Mouse (Mus musculus): ENCODE results near the gene Xpnpep3. TPM values are rescaled to one million over a fixed set of nuclear protein-coding genes. Genes with fewer than 3 reads are reported as not detected.

The Xpnpep3 gene
- polyA plus RNA-seq, 1 experiment from 2014 or later = 7.7 TPM

DNA sequence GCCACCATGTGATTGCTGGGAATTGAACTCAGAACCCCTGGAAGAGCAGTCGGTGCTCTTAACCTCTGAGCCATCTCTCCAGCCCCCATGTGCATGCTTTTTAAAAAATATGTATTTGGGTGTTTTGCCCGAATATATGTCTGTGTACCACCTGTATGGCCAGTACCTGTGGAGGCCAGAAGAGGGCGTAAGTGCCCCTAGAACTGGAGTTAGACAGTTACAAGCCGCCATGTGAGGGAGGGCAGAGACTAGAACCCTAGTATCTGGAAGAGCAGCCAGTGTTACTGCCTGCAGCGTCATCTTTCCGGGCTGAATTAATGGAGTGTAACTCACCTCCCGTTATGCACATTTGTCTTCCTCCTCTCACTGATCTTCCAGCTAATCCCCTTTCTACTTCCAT lies 61.6 kb downstream of the Xpnpep3 start:
- Histone ChIP-seq H3K27ac (ENCODE audit: low read depth, low read length) (no peak overlapping the region), H3K4me2 (ENCODE audit: low read depth) (no peak overlapping the region), H3K36me3 (ENCODE audit: control insufficient read depth, insufficient read depth, low read length) (no peaks in the 10 kb centered on the region), H3K9ac (ENCODE audit: low read length) (no peak overlapping the region), H3K4me1 (ENCODE audit: control insufficient read depth, insufficient read depth, low read length) (peaks cover 4% of the 10 kb centered on the region; the same call in 1 of the 2 replicates), H3K27me3 (ENCODE audit: control insufficient read depth, insufficient read depth, low read length) (no peaks in the 10 kb centered on the region), H3K4me3 (ENCODE audit: low read depth, low read length) (no peak overlapping the region), H3K9me3 (ENCODE audit: control insufficient read depth, low read length) (no peaks in the 10 kb centered on the region)
- no peak for DNase-seq (ENCODE audit: low spot score)
- ATAC-seq (ENCODE audit: insufficient read depth, low FRiP score, low TSS enrichment) = no peak
- 77% methylated on average over 7 of the region's 7 CpGs for WGBS

GRCm38 (mm10) chr15:81465016-81465660 lies 65.2 kb downstream of the Xpnpep3 start:
- no peak for ATAC-seq (ENCODE audit: insufficient read depth, low FRiP score, low TSS enrichment)
- Histone ChIP-seq H3K4me1 (ENCODE audit: control insufficient read depth, insufficient read depth, low read length) (peaks cover 8% of the 10 kb centered on the region), H3K4me2 (ENCODE audit: low read depth) (peak overlapping the region; percentile 63), H3K4me3 (ENCODE audit: low read depth, low read length) (peak overlapping the region; percentile 69), H3K27me3 (ENCODE audit: control insufficient read depth, insufficient read depth, low read length) (no peaks in the 10 kb centered on the region), H3K9ac (ENCODE audit: low read length) (peak overlapping the region; percentile 74), H3K27ac (ENCODE audit: low read depth, low read length) (peak overlapping the region; percentile 60; the same call in 1 of the 2 replicates), H3K36me3 (ENCODE audit: control insufficient read depth, insufficient read depth, low read length) (no peaks in the 10 kb centered on the region), H3K9me3 (ENCODE audit: control insufficient read depth, low read length) (no peaks in the 10 kb centered on the region)
- no peak for DNase-seq (ENCODE audit: low spot score)
- WGBS = 82% methylated on average over 12 of the region's 12 CpGs

- no peaks in the 10 kb centered on the region for H3K27me3 ChIP-seq (ENCODE audit: control insufficient read depth, insufficient read depth, low read length)
- H3K4me1 ChIP-seq (ENCODE audit: control insufficient read depth, insufficient read depth, low read length) = peaks cover 8% of the 10 kb centered on the region
- H3K4me2 ChIP-seq (ENCODE audit: low read depth) = peak within 1 kb of the TSS; percentile 63
- ATAC-seq (ENCODE audit: insufficient read depth, low FRiP score, low TSS enrichment) (peak; percentile 98), DNase-seq (ENCODE audit: low spot score) (peak; percentile 100)
- H3K36me3 ChIP-seq (ENCODE audit: control insufficient read depth, insufficient read depth, low read length) = no peaks in the 10 kb centered on the region; the same call in 1 of the 2 replicates
- under 1% methylated on average over 62 of the region's 62 CpGs for WGBS
- peak within 1 kb of the TSS; percentile 76 for H3K9ac ChIP-seq (ENCODE audit: low read length)
- H3K27ac ChIP-seq (ENCODE audit: low read depth, low read length) = peak within 1 kb of the TSS; percentile 60
- H3K9me3 ChIP-seq (ENCODE audit: control insufficient read depth, low read length) = no peaks in the 10 kb centered on the region
- H3K4me3 ChIP-seq (ENCODE audit: low read depth, low read length) = peak within 1 kb of the TSS; percentile 69
Measured at GRCm38 (mm10) chr15:81465901-81466737, 66.2 kb downstream of the Xpnpep3 start, which contains the start of gene Rbx1. Gene Rbx1 (plus strand): TSS chr15:81466296.

DNA sequence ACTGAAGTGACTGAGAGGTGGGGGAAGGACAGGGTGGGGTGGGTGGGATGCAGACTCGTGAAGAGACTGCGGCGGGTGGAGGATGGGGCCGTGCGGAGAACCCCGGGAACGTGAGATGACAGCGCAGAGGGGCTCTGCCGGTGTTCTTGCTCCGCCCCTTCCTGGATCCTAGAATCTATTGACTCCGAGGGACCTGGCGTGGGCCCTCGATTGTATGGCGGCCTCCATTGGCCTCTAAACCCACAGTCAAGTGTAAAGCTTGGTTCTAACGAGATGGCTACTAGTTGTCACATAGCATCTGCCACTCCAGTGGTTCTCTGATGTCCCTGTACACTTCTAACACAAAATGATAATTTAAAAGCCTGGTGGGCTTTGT lies 66.8 kb downstream of the Xpnpep3 start:
- ATAC-seq (ENCODE audit: insufficient read depth, low FRiP score, low TSS enrichment) (no peak), DNase-seq (ENCODE audit: low spot score) (no peak)
- peaks cover 8% of the 10 kb centered on the region for H3K4me1 ChIP-seq (ENCODE audit: control insufficient read depth, insufficient read depth, low read length)
- H3K27me3 ChIP-seq (ENCODE audit: control insufficient read depth, insufficient read depth, low read length) = no peaks in the 10 kb centered on the region
- WGBS = 1% methylated on average over 15 of the region's 15 CpGs
- H3K9me3 ChIP-seq (ENCODE audit: control insufficient read depth, low read length) = no peaks in the 10 kb centered on the region
- H3K27ac ChIP-seq (ENCODE audit: low read depth, low read length) = peak overlapping the region; percentile 54
- H3K4me2 ChIP-seq (ENCODE audit: low read depth) = peak overlapping the region; percentile 54
- H3K9ac ChIP-seq (ENCODE audit: low read length) = peak overlapping the region; percentile 76
- no peaks in the 10 kb centered on the region; the same call in 1 of the 2 replicates for H3K36me3 ChIP-seq (ENCODE audit: control insufficient read depth, insufficient read depth, low read length)
- peak overlapping the region; percentile 69 for H3K4me3 ChIP-seq (ENCODE audit: low read depth, low read length)

GRCm38 (mm10) chr15:81470735-81471134 lies 70.8 kb downstream of the Xpnpep3 start:
- Histone ChIP-seq H3K9ac (ENCODE audit: low read length) (no peak overlapping the region), H3K4me3 (ENCODE audit: low read depth, low read length) (no peak overlapping the region), H3K27ac (ENCODE audit: low read depth, low read length) (no peak overlapping the region), H3K4me2 (ENCODE audit: low read depth) (no peak overlapping the region), H3K4me1 (ENCODE audit: control insufficient read depth, insufficient read depth, low read length) (peaks cover 3% of the 10 kb centered on the region; the same call in 1 of the 2 replicates), H3K36me3 (ENCODE audit: control insufficient read depth, insufficient read depth, low read length) (peaks cover 14% of the 10 kb centered on the region), H3K27me3 (ENCODE audit: control insufficient read depth, insufficient read depth, low read length) (no peaks in the 10 kb centered on the region), H3K9me3 (ENCODE audit: control insufficient read depth, low read length) (no peaks in the 10 kb centered on the region)
- DNase-seq (ENCODE audit: low spot score) = no peak
- no peak for ATAC-seq (ENCODE audit: insufficient read depth, low FRiP score, low TSS enrichment)
- 86% methylated on average over 8 of the region's 8 CpGs for WGBS

DNA sequence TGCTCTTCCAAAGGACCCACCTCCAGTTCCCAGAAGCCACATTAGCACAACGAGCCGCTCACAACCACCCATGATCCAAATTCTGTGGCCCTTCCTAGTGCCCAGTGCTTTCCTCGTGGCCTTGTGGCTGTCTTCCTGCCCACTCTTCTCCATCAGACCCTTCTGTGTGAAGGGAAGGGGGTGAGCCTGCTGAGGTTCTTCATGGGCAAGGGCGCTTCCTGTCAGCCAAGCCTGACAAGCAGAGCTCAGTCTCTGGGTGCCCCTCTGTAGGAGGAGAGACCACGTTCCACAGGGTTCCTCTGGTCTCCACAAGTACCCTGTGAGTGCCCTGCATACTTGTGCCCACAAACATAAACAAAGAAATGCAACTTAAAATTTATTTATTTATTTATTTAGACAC lies 72.3 kb downstream of the Xpnpep3 start:
- no peaks in the 10 kb centered on the region for H3K9me3 ChIP-seq (ENCODE audit: control insufficient read depth, low read length)
- no peak overlapping the region for H3K27ac ChIP-seq (ENCODE audit: low read depth, low read length)
- no peak overlapping the region for H3K9ac ChIP-seq (ENCODE audit: low read length)
- peaks cover 14% of the 10 kb centered on the region for H3K36me3 ChIP-seq (ENCODE audit: control insufficient read depth, insufficient read depth, low read length)
- H3K4me3 ChIP-seq (ENCODE audit: low read depth, low read length) = no peak overlapping the region
- no peaks in the 10 kb centered on the region for H3K27me3 ChIP-seq (ENCODE audit: control insufficient read depth, insufficient read depth, low read length)
- 95% methylated on average over 5 of the region's 5 CpGs for WGBS
- H3K4me1 ChIP-seq (ENCODE audit: control insufficient read depth, insufficient read depth, low read length) = peaks cover 2% of the 10 kb centered on the region; the same call in 1 of the 2 replicates
- DNase-seq (ENCODE audit: low spot score) = no peak
- no peak for ATAC-seq (ENCODE audit: insufficient read depth, low FRiP score, low TSS enrichment)
- H3K4me2 ChIP-seq (ENCODE audit: low read depth) = no peak overlapping the region

DNA sequence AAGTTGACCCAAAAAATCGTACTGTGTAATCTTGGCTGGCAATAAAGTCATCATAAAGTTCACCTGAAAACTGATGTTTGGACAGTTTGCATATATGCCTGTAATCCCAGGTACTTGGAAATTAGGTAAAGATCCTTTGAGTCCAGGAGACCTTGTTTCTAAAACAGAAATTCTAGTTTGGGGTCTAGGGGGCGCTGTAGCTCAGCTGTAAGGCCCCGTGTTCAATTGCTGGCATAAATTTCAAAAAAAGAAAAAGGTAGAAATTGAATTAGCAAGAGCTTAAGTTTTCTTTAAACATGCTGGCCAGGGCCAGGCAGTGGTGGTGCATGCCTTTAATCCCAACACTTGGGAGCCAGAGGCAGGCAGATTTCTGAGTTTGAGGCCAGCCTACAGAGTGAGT lies 75.7 kb downstream of the Xpnpep3 start:
- peaks cover 14% of the 10 kb centered on the region for H3K36me3 ChIP-seq (ENCODE audit: control insufficient read depth, insufficient read depth, low read length)
- no peaks in the 10 kb centered on the region for H3K4me1 ChIP-seq (ENCODE audit: control insufficient read depth, insufficient read depth, low read length)
- no peak overlapping the region for H3K27ac ChIP-seq (ENCODE audit: low read depth, low read length)
- H3K27me3 ChIP-seq (ENCODE audit: control insufficient read depth, insufficient read depth, low read length) = no peaks in the 10 kb centered on the region
- 48% methylated on average over 3 of the region's 3 CpGs for WGBS
- ATAC-seq (ENCODE audit: insufficient read depth, low FRiP score, low TSS enrichment) (no peak), DNase-seq (ENCODE audit: low spot score) (no peak)
- no peak overlapping the region for H3K4me3 ChIP-seq (ENCODE audit: low read depth, low read length)
- no peak overlapping the region for H3K4me2 ChIP-seq (ENCODE audit: low read depth)
- no peak overlapping the region for H3K9ac ChIP-seq (ENCODE audit: low read length)
- H3K9me3 ChIP-seq (ENCODE audit: control insufficient read depth, low read length) = no peaks in the 10 kb centered on the region

GRCm38 (mm10) chr15:81476597-81476996 lies 76.7 kb downstream of the Xpnpep3 start:
- WGBS = 2% methylated on average over 2 of the region's 2 CpGs
- H3K4me1 ChIP-seq (ENCODE audit: control insufficient read depth, insufficient read depth, low read length) = no peaks in the 10 kb centered on the region
- no peak overlapping the region for H3K27ac ChIP-seq (ENCODE audit: low read depth, low read length)
- peaks cover 14% of the 10 kb centered on the region for H3K36me3 ChIP-seq (ENCODE audit: control insufficient read depth, insufficient read depth, low read length)
- H3K27me3 ChIP-seq (ENCODE audit: control insufficient read depth, insufficient read depth, low read length) = no peaks in the 10 kb centered on the region
- ATAC-seq (ENCODE audit: insufficient read depth, low FRiP score, low TSS enrichment) (no peak), DNase-seq (ENCODE audit: low spot score) (peak; percentile 52)
- no peaks in the 10 kb centered on the region for H3K9me3 ChIP-seq (ENCODE audit: control insufficient read depth, low read length)
- H3K4me3 ChIP-seq (ENCODE audit: low read depth, low read length) = no peak overlapping the region
- H3K4me2 ChIP-seq (ENCODE audit: low read depth) = peak overlapping the region; percentile 25; the same call in 1 of the 2 replicates
- no peak overlapping the region for H3K9ac ChIP-seq (ENCODE audit: low read length)
